Mouse (Mus musculus): Measurements from ENCODE around the gene Mrap. TPM values are rescaled to one million over a fixed set of nuclear protein-coding genes. Genes with fewer than 3 reads are reported as not detected.

Gene Mrap
- under 1 TPM in 3 of 4 experiments, not detected in 1; 0.38 to 0.54 (median 0.45) TPM for total RNA-seq (2022)

DNA sequence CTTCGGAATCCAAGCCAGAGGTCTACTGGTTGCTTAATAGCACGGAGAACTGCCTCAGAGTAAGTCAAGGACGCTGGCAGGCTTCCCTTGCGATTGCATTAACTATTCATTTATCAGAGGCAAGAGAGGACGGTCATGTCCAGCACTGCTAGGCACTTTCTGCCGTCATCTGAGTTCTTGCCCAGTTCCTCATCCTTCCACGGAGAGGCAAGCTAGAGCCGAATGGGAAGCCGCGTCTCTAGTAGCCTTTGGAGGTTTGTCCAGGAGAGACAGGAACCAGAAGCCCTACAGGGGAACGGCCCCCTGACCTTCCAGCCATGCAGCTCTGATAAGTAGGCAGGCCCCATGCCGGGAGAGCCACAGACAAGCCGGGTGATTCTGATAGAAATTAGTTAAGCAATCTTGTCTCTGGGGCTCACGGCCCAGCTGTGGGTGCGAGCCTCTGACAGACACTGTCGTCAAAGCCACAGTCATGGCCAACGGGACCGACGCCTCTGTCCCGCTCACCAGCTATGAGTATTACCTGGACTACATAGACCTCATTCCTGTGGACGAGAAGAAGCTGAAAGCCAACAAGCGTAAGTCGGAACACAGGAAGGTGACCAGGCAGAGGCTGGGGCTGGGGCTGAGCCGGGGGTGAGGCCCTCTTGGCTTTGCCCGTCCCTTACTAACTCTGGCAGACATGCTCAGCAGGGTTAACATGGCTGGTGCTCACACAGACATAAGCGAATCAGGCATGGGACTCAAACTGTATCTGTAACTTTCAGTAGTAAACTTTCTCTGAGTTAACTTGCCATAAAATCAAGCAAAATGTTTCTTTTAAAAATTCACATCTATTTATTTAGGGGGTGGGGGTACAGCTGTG lies at the start of gene Mrap:
Mrap (plus strand) TSS at position 116 of the 865 bp plus-strand sequence.
- no peak for DNase-seq (ENCODE audit: low spot score in 2 of 2)

DNA sequence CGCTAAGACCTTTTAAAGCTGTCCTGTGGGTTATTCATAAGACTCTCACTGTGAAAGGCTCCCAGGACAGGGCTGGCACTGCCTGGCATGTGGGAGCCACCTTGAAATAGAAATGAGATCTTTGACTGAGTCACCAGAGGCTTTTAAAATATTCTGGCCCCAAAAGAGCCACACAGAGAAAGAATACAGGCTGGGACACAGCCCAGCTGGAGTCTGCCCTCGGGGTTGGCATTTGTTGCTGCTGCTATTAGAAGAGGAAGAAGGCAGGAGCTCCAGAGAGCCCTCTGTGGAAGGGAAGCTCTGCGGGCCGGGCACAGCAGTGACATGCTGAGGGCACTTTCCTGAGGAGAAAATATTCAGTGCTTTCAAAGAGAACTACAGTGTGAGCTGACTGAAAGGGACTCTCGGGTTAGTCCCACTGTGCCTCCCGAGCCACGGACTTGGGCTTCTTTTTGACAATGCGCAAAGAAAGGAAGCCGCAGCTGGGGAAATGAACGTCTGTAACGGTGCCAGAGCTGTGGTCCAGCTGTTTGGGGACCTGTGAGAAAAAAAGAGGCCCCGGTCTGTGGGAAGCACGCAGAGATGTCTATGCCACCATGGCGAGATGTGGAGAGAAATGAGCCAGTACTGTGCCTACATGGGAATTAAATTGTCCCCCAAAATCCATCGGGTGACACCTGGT lies 45.2 kb upstream of the Mrap start:
- peak; percentile 57 to 77 for DNase-seq (ENCODE audit: low spot score in 2 of 2)

DNA sequence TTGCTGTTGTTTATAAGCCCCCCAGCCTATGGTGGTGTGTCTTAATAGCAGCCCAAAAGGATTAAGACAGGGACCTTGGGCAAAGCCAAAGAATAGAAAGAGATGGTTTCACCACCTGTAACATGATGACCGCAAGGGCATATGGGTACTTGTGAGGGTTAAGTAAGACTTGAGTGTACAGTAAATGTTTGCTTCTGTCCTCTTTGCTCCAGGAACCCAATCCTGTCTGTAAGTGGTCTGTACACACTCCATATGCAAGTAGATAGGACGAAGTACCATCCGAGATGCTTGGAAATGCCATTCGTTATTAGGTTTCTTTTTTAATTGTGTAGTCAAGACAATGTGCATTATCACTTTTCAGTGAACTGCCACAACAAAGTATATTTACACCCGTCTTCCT lies 44.4 kb upstream of the Mrap start:
- DNase-seq (ENCODE audit: low spot score in 2 of 2): no peak

DNA sequence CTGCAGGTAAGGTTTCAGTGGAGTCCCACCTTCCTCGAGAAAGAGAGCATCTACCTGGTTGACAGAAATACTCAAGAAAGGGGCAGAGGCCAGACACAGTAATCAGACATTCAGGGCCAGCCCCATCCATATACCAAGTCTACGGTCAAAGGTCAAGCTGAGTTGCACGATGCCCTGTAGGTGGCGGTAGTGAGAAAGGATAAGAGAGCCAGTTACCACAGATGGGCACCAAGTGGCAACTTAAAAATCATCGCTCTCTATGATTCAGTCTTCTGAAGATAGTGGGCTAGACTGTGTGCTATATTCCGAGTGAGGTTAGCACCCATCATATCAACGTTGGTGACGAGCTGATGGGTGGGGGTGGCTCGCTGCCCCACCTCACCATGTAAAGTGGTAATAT lies 43.3 kb upstream of the Mrap start:
- no peak for DNase-seq (ENCODE audit: low spot score in 2 of 2)

DNA sequence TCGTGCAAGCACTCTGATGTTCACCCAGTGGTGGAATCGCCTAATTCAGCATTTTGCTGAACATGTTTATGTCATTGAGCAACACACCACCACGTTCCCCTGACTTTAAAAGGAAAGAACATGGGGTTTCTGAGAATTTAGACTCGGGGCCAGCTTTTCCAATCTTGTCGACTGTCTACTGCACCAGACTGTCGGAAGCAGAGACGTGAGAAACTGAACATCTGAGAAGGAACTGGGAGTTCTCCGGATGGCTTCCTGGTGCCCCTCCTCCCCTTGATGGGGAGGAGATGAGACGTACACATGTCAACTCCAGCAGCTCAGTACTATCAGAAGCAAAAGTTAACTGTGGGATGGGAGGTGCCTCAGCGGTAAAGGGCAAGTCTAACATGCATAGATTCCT lies 42.9 kb upstream of the Mrap start:
- peak in 1 of 2 experiments; percentile 42 for DNase-seq (ENCODE audit: low spot score in 2 of 2)

DNA sequence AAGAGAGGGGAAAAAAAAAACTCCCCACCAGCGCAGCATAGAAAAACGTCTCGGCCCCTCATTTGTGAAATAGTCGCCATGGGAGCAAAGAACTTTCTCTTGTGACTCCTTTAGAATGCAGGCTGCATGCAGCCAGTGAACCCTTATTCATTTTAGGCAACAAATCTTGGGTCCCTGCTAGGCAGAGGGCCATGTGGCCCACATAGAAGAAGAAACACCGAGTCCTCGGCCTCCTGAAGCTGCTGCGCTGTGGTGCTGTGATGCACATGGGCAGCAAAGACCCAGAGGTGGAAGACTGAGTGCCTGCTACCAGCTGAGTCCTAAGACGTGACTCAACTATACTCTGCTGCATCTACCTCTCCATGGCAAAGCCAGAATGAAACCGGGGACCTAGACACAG lies 41.7 kb upstream of the Mrap start:
- DNase-seq (ENCODE audit: low spot score in 2 of 2): no peak

DNA sequence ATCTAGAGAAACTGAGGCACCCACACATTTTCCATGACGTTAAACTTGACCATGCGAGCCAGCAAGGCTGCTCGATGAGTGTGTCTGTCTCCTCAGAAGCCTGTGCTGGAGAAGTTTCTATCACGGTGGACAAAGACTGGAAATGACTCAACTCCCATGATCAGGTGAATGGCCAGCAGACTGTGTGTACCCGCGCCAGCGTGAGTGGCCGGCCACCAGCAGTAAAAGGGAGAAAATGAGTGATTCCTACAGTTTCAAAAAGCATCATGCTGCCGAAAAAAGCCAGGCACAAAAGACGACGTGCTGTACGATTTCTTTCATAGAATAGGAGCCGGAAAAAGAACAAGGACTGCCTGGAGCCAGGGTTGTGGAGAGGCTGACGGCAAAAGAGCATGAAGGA lies 38.6 kb upstream of the Mrap start:
- no peak for DNase-seq (ENCODE audit: low spot score in 2 of 2)

DNA sequence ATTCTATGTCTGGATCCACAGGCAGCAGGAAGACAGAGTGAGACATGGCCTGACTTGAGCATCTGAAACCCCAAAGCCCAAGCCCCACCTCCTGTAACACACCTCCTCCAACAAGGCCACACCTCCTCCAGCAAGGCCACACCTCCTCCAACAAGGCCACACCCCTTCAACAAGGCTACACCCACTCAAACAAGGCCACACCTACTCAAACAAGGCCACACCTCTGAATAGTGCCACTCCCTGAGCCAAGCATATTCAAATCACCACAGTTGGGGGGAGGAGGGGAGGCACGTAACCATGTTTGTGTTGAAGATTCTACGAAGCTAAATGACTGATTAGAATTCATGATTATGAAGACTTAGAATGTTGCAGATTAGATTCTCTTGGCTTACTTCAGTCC lies 36.5 kb upstream of the Mrap start:
- no peak for DNase-seq (ENCODE audit: low spot score in 2 of 2)

DNA sequence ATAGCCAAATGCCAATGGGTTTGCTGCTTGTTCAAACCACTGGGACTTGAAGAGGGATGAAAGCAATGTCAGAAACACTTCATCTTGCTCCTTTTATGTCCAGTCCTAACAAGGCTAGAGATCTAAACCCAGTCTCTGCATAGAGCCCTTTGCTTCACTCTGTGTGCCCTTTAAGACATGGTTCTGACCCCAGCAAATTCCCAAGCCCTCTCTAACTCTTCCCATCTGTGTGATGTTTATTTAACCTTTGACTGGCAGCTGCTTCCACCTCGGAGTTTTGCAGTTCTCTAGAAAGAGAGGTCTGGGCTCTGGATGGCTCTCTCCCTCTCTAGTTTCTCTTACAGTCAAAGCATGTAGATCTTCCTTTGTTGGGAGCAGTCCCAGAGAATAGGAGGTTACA lies 34.4 kb upstream of the Mrap start:
- no peak for DNase-seq (ENCODE audit: low spot score in 2 of 2)

DNA sequence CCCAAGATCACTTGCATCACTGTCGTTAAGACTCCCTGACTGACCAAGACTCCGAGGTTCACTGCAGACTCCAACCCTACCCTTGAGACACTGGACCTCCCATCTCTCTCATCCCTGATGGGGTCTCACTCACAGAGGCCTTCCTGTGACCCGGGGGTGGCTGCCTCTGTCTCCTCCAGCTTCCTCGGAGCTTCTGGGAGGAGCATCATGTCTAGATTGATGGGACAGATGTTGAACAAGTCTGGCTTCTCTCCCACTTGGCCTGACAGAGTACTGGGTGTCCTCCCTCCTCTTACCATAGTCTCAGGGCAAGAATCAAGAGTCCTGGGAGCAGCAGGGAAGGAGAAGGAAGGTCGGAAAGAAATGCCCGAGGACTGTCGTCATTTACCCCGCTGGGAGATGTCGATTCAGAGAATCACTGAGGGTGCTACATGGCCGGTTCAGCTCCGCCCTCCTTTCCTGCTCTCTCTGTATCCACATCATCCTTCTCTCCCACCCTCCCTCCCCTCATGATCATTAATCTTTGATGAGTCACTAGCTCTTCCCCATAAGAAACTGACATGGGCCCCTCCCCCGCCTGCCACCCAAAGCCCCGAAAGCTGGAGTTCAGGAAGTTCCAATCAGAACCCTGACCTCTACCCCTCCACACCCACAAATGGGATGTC lies 33.7 kb upstream of the Mrap start:
- no peak for DNase-seq (ENCODE audit: low spot score in 2 of 2)

DNA sequence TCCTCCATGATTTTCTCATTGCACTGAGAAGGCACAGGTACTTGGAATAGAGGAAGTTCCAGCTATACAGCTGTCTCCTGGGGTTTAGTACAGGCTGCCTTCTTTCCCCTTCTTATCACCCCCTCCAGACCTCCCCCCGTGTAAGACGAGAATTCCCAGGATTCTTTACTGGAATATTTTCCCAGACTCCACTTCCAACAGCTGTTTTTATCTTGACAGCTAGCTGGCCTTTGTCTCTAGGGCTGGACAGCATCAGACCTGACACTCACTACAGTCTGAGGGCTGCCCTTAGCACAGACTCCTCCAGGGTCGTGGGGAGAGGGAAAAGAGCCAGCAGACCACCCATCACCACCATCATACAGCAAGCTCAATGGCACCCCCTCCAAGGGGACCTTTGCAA lies 31.7 kb upstream of the Mrap start:
- no peak for DNase-seq (ENCODE audit: low spot score in 2 of 2)

DNA sequence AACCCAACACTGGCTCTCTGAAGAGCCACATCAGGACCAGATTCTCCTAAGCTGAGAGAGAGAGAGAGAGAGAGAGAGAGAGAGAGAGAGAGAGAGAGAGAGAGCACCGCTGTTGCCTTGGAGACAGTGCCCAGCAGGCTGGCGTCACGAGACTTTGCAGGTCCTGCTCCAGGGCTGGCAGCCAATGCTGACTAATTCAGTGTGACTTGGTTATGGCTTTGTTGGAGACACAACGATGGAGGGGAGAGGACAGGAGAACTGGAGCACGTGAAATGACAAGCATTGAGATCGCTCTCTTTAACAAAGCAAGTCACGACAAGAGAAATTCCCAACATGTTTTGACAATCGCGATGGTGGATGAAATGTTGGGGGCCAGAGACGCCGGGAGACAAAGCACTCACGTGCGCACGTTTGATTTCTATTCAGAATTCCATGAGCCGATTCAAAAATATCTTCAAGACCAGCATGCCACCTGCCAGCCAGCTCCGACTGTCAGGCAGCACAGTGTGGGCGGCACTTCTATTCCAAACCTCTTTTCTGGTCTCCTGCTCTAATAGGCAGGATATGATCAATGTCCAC lies 28.2 kb upstream of the Mrap start:
- DNase-seq (ENCODE audit: low spot score in 2 of 2): peak; percentile 77 to 81

DNA sequence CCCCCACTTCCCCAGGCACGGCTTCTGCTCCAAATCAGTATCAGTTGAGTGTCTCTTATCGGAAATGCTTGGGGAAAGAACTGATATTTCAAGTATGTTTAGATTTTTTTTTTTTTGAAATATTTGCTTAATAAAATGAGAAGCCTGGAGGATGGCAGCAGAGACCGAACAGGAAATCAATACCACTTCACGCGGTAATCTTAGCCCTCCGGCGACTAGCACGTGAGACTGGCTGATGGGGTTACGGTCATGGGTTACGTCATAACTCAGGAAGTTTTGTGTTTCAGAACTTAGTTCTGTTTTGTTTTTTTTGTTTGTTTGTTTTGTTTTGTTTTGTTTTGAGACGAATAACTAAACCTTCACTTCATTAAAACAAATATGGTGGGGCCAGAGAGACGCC lies 27.7 kb upstream of the Mrap start:
- DNase-seq (ENCODE audit: low spot score in 2 of 2): no peak

DNA sequence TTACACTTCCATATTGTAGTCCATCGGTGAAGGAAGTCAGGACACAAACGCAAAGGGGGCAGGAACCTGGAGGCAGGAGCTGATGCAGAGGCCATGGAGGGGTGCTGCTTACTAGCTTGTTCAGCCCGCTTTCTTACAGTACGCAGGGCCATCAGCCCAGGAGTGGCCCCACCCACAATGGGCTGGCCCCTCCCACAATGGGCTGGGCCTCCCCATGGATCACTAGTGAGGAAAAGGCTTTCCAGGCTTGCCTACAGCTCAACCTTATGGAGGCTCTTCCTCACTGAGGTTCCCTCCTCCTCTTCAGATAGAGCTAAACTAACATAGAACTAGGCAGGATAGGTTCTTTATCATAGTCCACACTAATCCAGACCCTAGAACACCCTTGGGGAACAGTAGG lies 14.0 kb upstream of the Mrap start:
- DNase-seq (ENCODE audit: low spot score in 2 of 2): no peak

DNA sequence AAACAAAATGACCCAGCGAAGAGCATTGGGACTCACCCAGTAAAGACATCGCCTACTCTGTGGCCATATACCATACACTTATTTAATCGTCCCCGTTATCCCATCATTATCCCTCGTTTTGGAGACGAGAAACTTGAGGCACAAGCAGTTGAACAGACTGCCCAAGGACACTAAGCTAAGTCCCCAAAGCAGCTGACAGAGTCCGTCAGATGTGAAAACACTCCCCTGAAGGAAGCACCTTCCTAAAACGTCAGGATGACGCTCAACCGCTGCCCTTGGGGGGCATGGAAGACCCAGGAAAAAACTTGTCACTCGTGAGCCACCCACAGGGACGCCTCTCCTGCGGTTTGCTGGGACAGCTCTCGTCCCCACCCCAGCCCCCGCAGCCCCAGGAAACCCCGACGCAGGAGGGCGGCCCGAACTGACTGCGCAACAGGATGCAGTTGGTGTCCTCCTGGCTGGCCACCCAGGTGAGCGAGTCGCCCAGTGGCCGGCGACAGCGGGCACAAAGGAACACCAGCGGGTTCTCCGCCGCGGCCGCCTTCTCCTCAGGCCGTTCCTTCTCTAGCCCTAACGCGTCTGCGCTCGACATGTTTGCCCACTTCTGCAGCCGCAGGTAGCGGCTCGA lies 11.3 kb upstream of the Mrap start:
- no peak for DNase-seq (ENCODE audit: low spot score in 2 of 2)

DNA sequence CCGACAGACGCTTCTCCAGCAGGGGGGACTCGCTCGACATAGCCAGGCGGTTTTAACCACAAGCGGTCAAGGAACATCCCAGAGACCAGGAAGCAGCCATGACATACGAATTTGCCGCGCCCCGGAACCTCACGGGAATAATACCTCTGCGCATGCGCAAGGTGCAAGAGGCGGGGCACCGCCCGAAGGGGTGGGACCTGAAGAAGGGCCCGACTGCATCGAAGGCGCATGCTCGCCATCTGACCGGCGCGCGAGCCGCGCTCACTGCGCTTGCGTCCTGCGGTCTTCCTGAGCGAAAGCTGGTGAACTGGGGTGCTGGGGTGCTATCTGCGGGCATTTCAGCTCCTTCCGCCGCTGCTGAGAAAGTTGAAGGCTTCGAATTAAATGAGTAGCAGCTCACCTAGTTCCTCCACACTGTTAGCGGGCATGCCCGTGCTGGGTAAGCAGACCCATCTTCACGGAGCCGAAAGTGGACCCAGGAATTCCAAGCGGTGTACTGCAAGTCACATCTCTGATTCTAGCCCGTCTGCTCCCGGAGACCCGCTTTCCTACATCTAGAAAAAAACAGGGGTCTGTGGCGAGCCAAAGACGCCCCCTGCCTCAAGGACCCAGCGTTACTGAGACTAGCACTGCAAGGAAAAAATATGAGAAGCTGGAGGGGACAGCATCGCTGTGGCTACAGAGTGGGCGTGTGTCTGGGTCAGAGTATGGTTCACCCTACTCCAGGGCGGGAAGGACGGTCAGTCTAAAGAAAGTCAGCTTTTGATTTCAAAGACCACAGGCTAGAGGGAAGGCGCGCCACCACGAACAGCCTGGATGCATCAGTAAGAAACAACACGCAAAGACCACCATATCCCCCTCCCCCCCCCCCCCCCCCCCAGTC lies 10.5 kb upstream of the Mrap start, which contains the start of gene Mis18a:
Mis18a (minus strand) TSS at position 172 of the 883 bp plus-strand sequence.
- DNase-seq (ENCODE audit: low spot score in 2 of 2): peak; percentile 92 to 97

DNA sequence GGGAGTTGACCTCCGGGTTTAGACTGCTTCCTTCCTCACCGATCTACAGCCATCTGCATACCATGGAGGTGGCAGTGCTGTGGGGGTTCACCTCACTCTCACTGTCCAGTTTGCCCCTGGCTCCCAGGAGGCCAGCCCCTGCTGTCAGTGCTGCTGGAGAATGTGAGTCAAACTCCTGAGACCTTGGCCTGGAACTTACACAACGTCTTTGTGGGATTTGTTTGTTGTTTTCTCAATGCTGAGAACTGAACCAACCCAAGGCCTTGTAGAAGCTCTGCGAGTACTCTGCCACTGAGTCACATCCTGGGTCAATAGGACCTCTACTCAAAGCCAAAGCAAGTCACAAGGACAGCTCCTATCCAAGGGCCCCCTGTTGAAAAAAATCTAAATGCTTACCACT lies 2.4 kb upstream of the Mrap start:
- DNase-seq (ENCODE audit: low spot score in 2 of 2): no peak

DNA sequence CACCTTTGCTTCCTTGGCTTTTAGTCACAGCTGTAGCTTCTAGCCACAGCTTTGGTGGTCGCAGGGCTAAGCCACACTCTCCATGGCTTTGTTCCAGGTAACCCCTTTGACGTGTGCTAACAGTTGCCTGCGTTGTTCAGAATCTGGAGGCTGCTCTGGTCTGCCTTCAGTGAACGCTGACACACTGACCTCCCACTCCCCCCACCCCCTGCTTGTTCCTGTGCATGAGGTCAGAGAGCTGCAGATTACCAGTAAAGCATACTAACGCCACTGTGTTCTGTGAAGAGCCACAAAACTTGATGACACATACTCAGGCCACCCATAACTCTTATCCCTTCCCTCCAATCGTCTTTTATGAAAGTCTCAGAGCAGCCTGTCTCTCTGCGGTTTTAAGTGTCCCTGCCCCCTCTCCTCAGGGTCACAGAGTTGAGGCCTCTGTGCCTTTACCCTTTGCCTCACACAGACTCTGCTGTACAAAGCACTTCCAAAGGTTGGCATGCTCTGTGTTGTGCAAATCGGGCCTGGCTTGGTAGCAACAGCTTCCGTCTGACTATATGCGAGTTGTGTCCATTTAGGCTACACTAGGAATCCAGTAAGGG lies 1.2 kb upstream of the Mrap start:
- DNase-seq (ENCODE audit: low spot score in 2 of 2): no peak

DNA sequence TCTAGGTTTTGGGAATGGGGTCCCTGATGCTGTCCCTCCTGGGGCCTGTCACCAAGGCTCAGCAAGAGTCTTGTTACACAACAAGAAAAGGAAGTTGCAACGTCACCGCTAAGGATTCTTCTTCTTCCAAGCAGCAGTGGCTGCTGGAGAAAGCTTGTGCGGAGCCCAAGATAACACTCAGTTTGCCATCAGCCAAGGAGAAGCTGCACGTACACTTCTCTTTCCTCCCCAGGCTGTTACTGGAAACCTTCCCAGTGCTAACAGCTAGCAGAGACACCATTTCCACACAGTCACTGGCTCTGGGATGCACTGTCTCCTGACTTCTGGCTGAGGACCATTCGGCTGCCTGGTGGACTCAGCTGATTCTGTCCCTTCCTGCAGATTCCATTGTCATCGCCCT lies 9.1 kb downstream of the Mrap start:
- peak in 1 of 2 experiments; percentile 24 for DNase-seq (ENCODE audit: low spot score in 2 of 2)

DNA sequence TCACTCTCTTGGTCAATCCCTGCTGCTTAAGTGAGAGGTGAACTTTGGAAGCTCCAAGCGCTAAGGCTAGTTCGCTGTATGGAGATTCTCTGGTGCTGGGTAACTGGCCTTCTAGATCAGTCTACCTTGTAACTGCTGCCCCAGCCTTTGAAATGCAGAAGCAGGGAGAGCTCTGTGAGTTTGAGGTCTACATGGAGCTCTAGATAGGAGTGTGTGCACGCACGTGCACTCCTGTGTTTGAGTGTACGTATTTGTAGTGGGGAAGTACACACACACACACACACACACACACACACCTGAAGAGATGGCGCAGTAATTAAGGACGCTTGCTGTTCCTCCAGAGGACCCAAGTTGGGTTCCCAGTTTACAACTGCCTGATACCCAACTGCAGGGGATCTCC lies 10.2 kb downstream of the Mrap start:
- no peak for DNase-seq (ENCODE audit: low spot score in 2 of 2)
